Mouse (Mus musculus) cerebellum, adult 2 months (tissue): ENCODE data around the gene Yars.

Experiments used
- CTCF ChIP-seq: fragments of 200-500 bp; IDR thresholded peaks from 2 replicates; pipeline ENCODE4 v1.5.1; 2011; ENCODE audit warnings: low read depth, mild to moderate bottlenecking, control low read depth, low read length, moderate library complexity, borderline replicate concordance; ENCODE audit not compliant: insufficient read depth
- POLR2A ChIP-seq: fragments of 200-500 bp; IDR thresholded peaks from 2 replicates; pipeline ENCODE4 v1.6.1; 2011; ENCODE audit warnings: low read length, control low read depth, borderline replicate concordance; ENCODE audit not compliant: insufficient read depth

- TF ChIP-seq CTCF, result no peak
- no peak for TF ChIP-seq POLR2A
Observed at GRCm38 (mm10) chr4:129194280-129194679, 4.7 kb downstream of the Yars start.
